ENCODE assay signal across 20 mouse cellular contexts in genomic region chr17:12467642-12468041, GRCm38 (mm10). TPM values are rescaled to one million over a fixed set of nuclear protein-coding genes. Genes with fewer than 3 reads are reported as not detected.
DNase-seq lines count a peak whose midpoint lies in the region; TF ChIP-seq lines count a peak whose summit lies in the region.
"Had no signal": no experiment of that assay in that cellular context is flagged by ENCODE, and none has a peak within 500 bp of the region (broad histone marks: within the 10 kb centered on the region; RNA-seq: fewer than 3 reads in every experiment).

No protein-coding gene starts in this region.

- H3K27ac ChIP-seq in heart, embryonic 10.5 days, result peak overlapping the region; percentile 36; the same call in 1 of the 2 replicates
- H3K27ac ChIP-seq: forebrain, embryonic 10.5 days; forebrain, embryonic 13.5 days; heart, adult 2 months; heart, embryonic 13.5 days; hindbrain, embryonic 12.5 days had no signal

- no peak for TF ChIP-seq CTCF in lung, adult 2 months (IDR thresholded peaks at IDR 0.05; ENCODE audit: insufficient read depth, low read length)

- intact Hi-C loops in left cerebral cortex, postnatal 14 days (cut with DNase I), result no loop called here

- peaks cover 5% of the 10 kb centered on the region; the same call in 1 of the 2 replicates for H3K27me3 ChIP-seq in heart, embryonic 10.5 days (ENCODE audit: insufficient read depth, poor library complexity, severe bottlenecking)
- H3K27me3 ChIP-seq: forebrain, embryonic 13.5 days; hindbrain, embryonic 12.5 days had no signal

- no peaks in the 10 kb centered on the region for H3K36me3 ChIP-seq in heart, embryonic 10.5 days
- H3K36me3 ChIP-seq: forebrain, embryonic 10.5 days; heart, embryonic 13.5 days; hindbrain, embryonic 12.5 days had no signal

- H3K4me3 ChIP-seq in heart, embryonic 10.5 days, result no peak overlapping the region
- no peak overlapping the region for H3K4me3 ChIP-seq in lung, adult 2 months (replicated peaks; ENCODE audit: extremely low read depth, low read depth, low read length)
- H3K4me3 ChIP-seq: forebrain, embryonic 10.5 days; forebrain, embryonic 13.5 days; heart, adult 2 months; heart, embryonic 13.5 days; hindbrain, embryonic 12.5 days had no signal

- peaks cover 16% of the 10 kb centered on the region; the same call in 1 of the 2 replicates for H3K4me1 ChIP-seq in heart, embryonic 10.5 days
- no peaks in the 10 kb centered on the region for H3K4me1 ChIP-seq in lung, adult 2 months (ENCODE audit: control insufficient read depth, insufficient read depth, low read length)
- H3K4me1 ChIP-seq: forebrain, embryonic 10.5 days; forebrain, embryonic 13.5 days; hindbrain, embryonic 12.5 days had no signal

- no peak for TF ChIP-seq POLR2A in lung, adult 2 months (IDR thresholded peaks at IDR 0.05; ENCODE audit: borderline replicate concordance, extremely low read depth, low read depth, low read length)

- 38% methylated on average over 3 of the region's 3 CpGs for WGBS in heart, embryonic 10.5 days
- WGBS in lung, adult 2 months, result 62% methylated on average over 3 of the region's 3 CpGs

- H3K9me3 ChIP-seq in heart, embryonic 10.5 days, result no peaks in the 10 kb centered on the region
- H3K9me3 ChIP-seq: forebrain, embryonic 10.5 days; forebrain, embryonic 13.5 days; heart, embryonic 13.5 days; hindbrain, embryonic 12.5 days had no signal

- DNase-seq in heart, embryonic 10.5 days (ENCODE audit: low spot score), result no peak
- DNase-seq in heart, adult 9 months (ENCODE audit: low spot score in 2 of 2), result no peak
- peak; percentile 8 for DNase-seq in lung, adult 2 months
- DNase-seq in lung, postnatal 10 days, result peak; percentile 23
- peak; percentile 57 for DNase-seq in lung, postnatal 36 days
- no peak for DNase-seq in left cerebral cortex, postnatal 14 days (ENCODE audit: low spot score in 2 of 2)
- no peak for DNase-seq in kidney, adult 9 months
- DNase-seq: adrenal gland, adult 8-10 months; adrenal gland, postnatal 25 days; cerebellum, adult 11-12 months; cerebellum, adult 9-10 months; cerebellum, postnatal 14 days; gastrocnemius, postnatal 10 days; gastrocnemius, postnatal 36 days; heart, adult 2 months had no signal

RNA-seq across cellular contexts. Expression of gene Slc22a3, which starts 39.9 kb away (rescaled TPM):
- polyA plus RNA-seq in heart, embryonic 10.5 days (2016; fragmentation: Nextera tagmentation; extraction: Ambion mirVana), result 0.32 and 0.74 TPM in 2 replicates
- polyA plus RNA-seq in lung, adult 2 months (2012; rRNA removed), result 5.5 and 6.0 TPM in 2 replicates
- total RNA-seq in left cerebral cortex, postnatal 14 days (2021), result 1 to 10 TPM; 5.2 to 5.3 TPM
- polyA plus RNA-seq: activated CD4-positive, CD25-positive, alpha-beta regulatory T cell, adult 4 months had no signal

Comparison
In these comparisons a context has a peak if more than half of its experiments do, and no peak if none do; other contexts are left out.
1. DNase-seq: peak in lung, adult 2 months (single experiment), lung, postnatal 10 days (single experiment) and lung, postnatal 36 days (single experiment); none in heart, embryonic 10.5 days (single experiment), heart, adult 9 months (0 of 2), left cerebral cortex, postnatal 14 days (0 of 2) and kidney, adult 9 months (single experiment).